Mouse (Mus musculus) liver, embryonic 14.5 days (tissue): ENCODE data around the gene Capza1. TPM values are rescaled to one million over a fixed set of nuclear protein-coding genes. Genes with fewer than 3 reads are reported as not detected.

Source experiments
- ATAC-seq: fragments of 200-750 bp; cut with Nextera tagmentation; 2 replicates; pipeline ENCODE4 v1.8.0; 2017; ENCODE audit warnings: moderate number of reproducible peaks, mild to moderate bottlenecking, moderate library complexity; ENCODE audit not compliant: insufficient read depth
- DNase-seq, 3 experiments: peaks; one replicate each; pipeline ENCODE4 v3.0.0-alpha.2; 2012 to 2013; ENCODE audit warnings: low read depth in 3 of 3, low spot score in 3 of 3
- H3K27ac ChIP-seq: fragments of 300-500 bp; sonication (generic); 2 replicates; pipeline ENCODE4 v1.5.1; 2014; ENCODE audit warnings: moderate library complexity, mild to moderate bottlenecking, control low read depth, inconsistent platforms
- H3K27me3 ChIP-seq: fragments of 300-500 bp; sonication (generic); 2 replicates; pipeline ENCODE4 v1.6.1; 2014; ENCODE audit warnings: mild to moderate bottlenecking, low read length, moderate library complexity; ENCODE audit not compliant: control insufficient read depth, insufficient read depth
- H3K36me3 ChIP-seq: fragments of 300-500 bp; sonication (generic); replicated peaks from 2 replicates; pipeline ENCODE4 v1.6.1; 2014; ENCODE audit warnings: low read depth; ENCODE audit not compliant: control insufficient read depth, insufficient read depth
- H3K4me1 ChIP-seq, 2 experiments: fragments of 200-500 bp in 1 of 2; fragments of 300-500 bp in 1 of 2; sonication (generic) in 1 of 2; replicated peaks; 2 replicates each; pipeline ENCODE4 v1.6.1; 2012 to 2014; ENCODE audit warnings: antibody characterized with exemption in 1 of 2, inconsistent platforms in 1 of 2, low read length in 1 of 2; ENCODE audit not compliant: control insufficient read depth in 2 of 2, insufficient read depth in 2 of 2
- H3K4me2 ChIP-seq: fragments of 300-500 bp; sonication (generic); 2 replicates; pipeline ENCODE4 v1.6.1; 2014; ENCODE audit warnings: low read depth, mild to moderate bottlenecking, control low read depth, moderate library complexity
- H3K4me3 ChIP-seq, 2 experiments: fragments of 200-500 bp in 1 of 2; fragments of 300-500 bp in 1 of 2; sonication (generic) in 1 of 2; 2 replicates each; pipeline ENCODE4 v1.5.1; 2012 to 2014; ENCODE audit warnings: low read depth in 2 of 2, low read length in 2 of 2, mild to moderate bottlenecking in 2 of 2, control low read depth in 1 of 2, inconsistent platforms in 1 of 2, moderate library complexity in 1 of 2; ENCODE audit not compliant: insufficient read depth in 1 of 2
- H3K9ac ChIP-seq: fragments of 300-500 bp; sonication (generic); replicated peaks from 2 replicates; pipeline ENCODE4 v1.6.1; 2014; ENCODE audit warnings: mild to moderate bottlenecking, control low read depth, moderate library complexity
- H3K9me3 ChIP-seq: fragments of 300-500 bp; sonication (generic); 2 replicates; pipeline ENCODE4 v1.6.1; 2016; ENCODE audit warnings: low read length, mixed read lengths; ENCODE audit not compliant: control insufficient read depth
- CTCF ChIP-seq: IDR thresholded peaks from 2 replicates; pipeline ENCODE4 v1.5.1; 2016; ENCODE audit warnings: antibody characterized with exemption, low read depth, control low read depth
- EP300 ChIP-seq: IDR thresholded peaks from 2 replicates; pipeline ENCODE4 v1.6.1; 2016; ENCODE audit warnings: antibody characterized with exemption, low read depth
- WGBS: fragments of 180-500 bp; shearing (Covaris S2); extraction: QIAGEN DNeasy Blood & Tissue Kit; methylation state at CpG from one replicate; pipeline ENCODE4 v1.1.7; 2014; ENCODE audit not compliant: insufficient replicate concordance; 5-methylcytosine and 5-hydroxymethylcytosine counted together
- polyA plus RNA-seq, 2 experiments: library from polyadenylated mRNA; depleted of rRNA in 1 of 2; stranded (reverse) in 1 of 2; unstranded in 1 of 2; fragments of >200 nt; fragmentation: Nextera tagmentation in 1 of 2; extraction: Ambion mirVana in 1 of 2; gene quantifications; 2 replicates each; pipeline versions ENCODE4 v1.2.1 to v1.2.3; 2012 to 2014

Capza1 gene
- polyA plus RNA-seq, 2 experiments: 30.4 to 84.0 TPM

DNA sequence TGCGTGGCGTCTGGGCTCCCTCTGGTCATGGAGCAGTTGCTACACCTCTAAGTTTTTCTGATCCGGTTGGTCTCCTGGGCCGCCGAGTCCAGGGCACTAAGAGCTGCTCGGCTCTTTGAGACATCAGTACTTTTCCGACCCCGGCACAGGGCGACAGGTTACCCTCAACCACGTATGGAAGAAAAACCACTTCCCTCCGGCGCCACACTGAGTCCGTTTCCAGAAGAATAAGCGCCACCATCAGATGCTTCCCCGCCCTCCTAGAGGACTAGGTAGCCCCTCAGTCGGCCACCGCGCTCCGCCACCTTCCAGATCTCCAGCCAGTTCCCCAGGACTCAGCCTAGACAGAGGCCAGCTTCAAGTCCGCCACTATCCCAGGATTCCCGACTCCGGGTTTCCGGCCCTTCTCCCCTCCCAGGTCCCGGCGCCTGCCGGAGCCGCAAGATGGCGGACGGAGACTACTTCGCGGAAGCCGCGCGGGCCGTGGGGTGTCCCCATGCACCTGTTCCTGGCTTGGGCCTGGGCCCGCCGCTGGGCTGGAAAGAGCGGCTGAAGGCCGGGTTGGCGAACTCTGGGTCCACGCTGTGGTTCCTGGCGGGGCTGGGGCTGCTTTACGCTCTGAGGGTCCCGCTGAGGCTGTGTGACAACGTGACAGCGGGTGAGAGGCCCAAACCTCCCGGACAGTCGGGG is 491 bp upstream of the Capza1 start:
- H3K27me3 ChIP-seq: no peaks in the 10 kb centered on the region
- H3K4me1 ChIP-seq: peaks cover 14 to 21% of the 10 kb centered on the region in 2 experiments
- H3K9ac ChIP-seq: peak overlapping the region; percentile 94
- peak overlapping the region; percentile 87 to 89 for H3K4me3 ChIP-seq
- ATAC-seq: peak; percentile 65
- peaks cover 3% of the 10 kb centered on the region for H3K36me3 ChIP-seq
- H3K4me2 ChIP-seq: peak overlapping the region; percentile 87
- H3K9me3 ChIP-seq: no peaks in the 10 kb centered on the region
- H3K27ac ChIP-seq: peak overlapping the region; percentile 88
- DNase-seq: peak; percentile 51 to 62 (median 58)
- TF ChIP-seq EP300: no peak
- peak; percentile 10; the same call in 1 of the 2 replicates for TF ChIP-seq CTCF
- under 1% methylated on average over 48 of the region's 48 CpGs for WGBS

DNA sequence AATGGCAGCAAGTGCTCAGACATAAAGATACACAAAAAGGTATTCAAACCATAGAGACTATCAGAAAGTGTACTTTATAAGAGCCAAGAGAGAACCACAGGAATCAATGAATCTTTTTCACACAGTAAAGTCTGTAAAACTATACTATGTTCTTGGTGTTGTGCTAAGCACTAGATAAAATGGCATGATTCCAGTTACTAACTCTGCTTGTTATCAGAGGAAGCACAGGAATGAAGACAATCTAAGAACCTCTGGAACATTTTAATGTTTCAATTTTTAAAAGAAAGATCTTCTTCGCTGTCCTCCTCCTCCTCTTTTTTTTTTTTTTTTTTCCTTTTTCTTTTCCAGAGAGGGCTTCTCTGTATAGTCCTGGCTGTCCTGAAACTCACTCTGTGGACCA is 5.7 kb downstream of the Capza1 start:
- 76% methylated on average over 1 of the region's 1 CpGs for WGBS
- no peak overlapping the region for H3K4me2 ChIP-seq
- H3K9me3 ChIP-seq: no peaks in the 10 kb centered on the region
- ATAC-seq (no peak), DNase-seq (no peak)
- TF ChIP-seq EP300: no peak
- no peak for TF ChIP-seq CTCF
- no peak overlapping the region for H3K27ac ChIP-seq
- H3K27me3 ChIP-seq: no peaks in the 10 kb centered on the region
- H3K4me3 ChIP-seq: no peak overlapping the region
- H3K4me1 ChIP-seq: peaks cover 20 to 26% of the 10 kb centered on the region in 2 experiments
- peaks cover 9% of the 10 kb centered on the region for H3K36me3 ChIP-seq
- no peak overlapping the region for H3K9ac ChIP-seq

DNA sequence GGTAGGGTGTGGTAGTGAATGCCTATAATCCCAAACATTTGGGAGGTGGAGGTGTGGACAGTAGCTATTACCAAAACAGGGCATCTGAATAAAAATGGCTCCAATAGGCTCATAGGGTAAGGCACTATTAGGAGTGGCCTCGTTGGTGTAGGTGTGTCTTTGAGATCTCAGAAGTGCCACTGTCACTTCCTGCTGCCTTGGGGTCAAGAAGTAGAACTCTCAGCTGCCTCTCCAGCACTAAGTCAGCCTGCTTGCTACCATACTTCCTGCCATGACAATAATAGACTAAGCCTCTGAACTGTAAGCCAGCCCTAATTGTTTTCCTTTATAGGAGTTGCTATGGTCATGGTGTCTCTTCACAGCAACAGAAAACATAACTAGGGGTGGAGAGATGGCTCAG is 8.2 kb downstream of the Capza1 start:
- H3K4me1 ChIP-seq: peaks cover 16 to 18% of the 10 kb centered on the region in 2 experiments
- WGBS: 24% methylated on average over 1 of the region's 1 CpGs
- no peaks in the 10 kb centered on the region for H3K9me3 ChIP-seq
- H3K9ac ChIP-seq: no peak overlapping the region
- ATAC-seq (no peak), DNase-seq (no peak)
- H3K27ac ChIP-seq: no peak overlapping the region
- no peaks in the 10 kb centered on the region for H3K27me3 ChIP-seq
- H3K4me3 ChIP-seq: no peak overlapping the region
- no peak overlapping the region for H3K4me2 ChIP-seq
- no peak for TF ChIP-seq CTCF
- H3K36me3 ChIP-seq: peaks cover 9% of the 10 kb centered on the region

DNA sequence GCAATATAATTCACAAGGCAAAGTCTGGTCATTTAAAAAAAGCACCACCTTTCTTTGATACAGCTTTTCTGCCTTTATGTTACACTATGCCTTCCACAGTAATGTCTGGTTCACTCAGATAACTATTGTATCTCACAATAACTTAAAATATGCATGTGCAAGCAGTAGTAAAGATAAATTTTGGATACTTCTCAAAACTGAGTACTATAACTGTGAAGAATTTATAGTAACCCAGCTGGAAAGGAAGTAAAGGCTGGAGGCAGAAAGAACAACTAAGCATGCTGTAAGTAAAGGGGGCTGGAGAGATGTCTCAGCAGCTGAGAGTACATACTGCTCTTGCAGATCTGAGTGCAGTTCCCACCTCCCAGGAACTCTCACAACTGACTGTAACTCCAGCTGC is 9.4 kb downstream of the Capza1 start:
- Histone ChIP-seq H3K4me2 (peak overlapping the region; percentile 9; the same call in 1 of the 2 replicates), H3K9me3 (no peaks in the 10 kb centered on the region), H3K27me3 (no peaks in the 10 kb centered on the region), H3K27ac (no peak overlapping the region), H3K4me3 (no peak overlapping the region), H3K36me3 (peaks cover 8% of the 10 kb centered on the region), H3K4me1 (peaks cover 14% of the 10 kb centered on the region in 2 experiments), H3K9ac (no peak overlapping the region)
- TF ChIP-seq CTCF (no peak), EP300 (no peak)
- ATAC-seq (no peak), DNase-seq (peak in 2 of 3 experiments; percentile 16 to 24)

DNA sequence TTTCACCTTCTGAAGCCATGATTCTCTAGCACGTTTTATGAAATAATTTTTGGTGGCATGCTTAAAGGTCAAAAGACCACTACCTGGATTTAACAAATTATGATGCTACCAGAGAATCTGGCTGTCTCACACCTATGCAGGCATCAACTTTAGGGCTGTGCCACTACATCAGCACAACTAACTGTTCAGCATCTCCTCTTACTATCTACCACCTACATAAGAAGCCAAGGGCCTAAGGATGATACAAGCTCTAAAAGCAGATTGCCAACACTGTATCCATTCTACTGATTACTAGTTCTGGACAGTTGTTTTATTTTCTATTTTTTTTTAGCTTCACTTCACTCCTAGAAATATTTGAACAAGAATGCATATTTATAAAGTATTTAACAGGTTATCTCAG is 9.8 kb downstream of the Capza1 start:
- no peaks in the 10 kb centered on the region for H3K27me3 ChIP-seq
- H3K36me3 ChIP-seq: peaks cover 8% of the 10 kb centered on the region
- 83% methylated on average over 1 of the region's 1 CpGs for WGBS
- no peak for TF ChIP-seq EP300
- H3K27ac ChIP-seq: no peak overlapping the region
- no peak overlapping the region for H3K4me2 ChIP-seq
- DNase-seq (no peak), ATAC-seq (no peak)
- no peak overlapping the region for H3K4me3 ChIP-seq
- no peaks in the 10 kb centered on the region for H3K9me3 ChIP-seq
- H3K9ac ChIP-seq: no peak overlapping the region
- H3K4me1 ChIP-seq: peaks cover 10 to 14% of the 10 kb centered on the region in 2 experiments
